Mouse (Mus musculus): Measurements from ENCODE around the gene Clcc1.
"Not testable (repeated sequence)": the region's sequence is repeated elsewhere in the genome, so short reads cannot be mapped to it uniquely, and the experiment has no call there.

Clcc1 gene

GRCm38 (mm10) chr3:108653710-108654379 is at the start of gene Clcc1:
Gene Clcc1, plus strand, starts transcription at chr3:108653913.
- peak; percentile 96 for DNase-seq (ENCODE audit: low spot score in 2 of 2)

DNA sequence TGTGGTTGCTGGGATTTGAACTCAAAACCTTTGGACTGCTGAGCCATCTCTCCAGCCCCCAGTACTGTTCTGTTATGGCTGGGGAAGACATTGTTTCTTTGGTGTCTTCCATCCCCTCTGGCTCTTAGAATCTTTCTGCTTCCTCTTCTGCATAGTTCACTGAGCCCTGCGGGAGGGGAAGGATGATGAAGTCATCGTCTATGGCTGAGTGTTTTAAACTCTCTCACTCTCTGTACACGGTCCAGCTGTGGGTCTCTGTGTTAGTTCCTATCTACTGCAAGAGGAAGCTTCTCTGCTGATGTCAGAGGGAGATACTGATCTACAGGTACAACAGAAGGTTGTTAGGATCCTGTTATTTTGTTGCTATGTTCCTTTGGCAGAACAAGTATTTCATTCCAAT is 44.8 kb upstream of the Clcc1 start:
- DNase-seq (ENCODE audit: low spot score in 2 of 2) = no peak

DNA sequence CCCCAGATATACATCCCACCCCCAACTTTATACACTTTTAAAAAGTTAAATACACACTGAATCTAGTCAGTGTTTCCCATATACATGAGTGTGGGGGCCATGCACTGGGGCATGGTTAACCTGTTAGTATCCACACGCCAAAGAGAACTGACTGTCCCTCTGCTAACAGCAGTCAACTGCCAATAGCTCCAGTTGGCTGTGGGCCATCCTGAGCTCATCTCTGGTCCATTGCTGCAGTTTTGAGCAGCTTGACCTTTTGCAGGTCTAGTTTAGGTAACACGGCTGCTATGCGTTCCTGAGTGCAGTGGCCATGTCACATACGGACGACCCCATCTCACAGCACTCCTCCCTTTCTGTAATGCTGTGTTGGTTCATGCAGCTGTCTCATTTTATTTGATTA is 19.0 kb upstream of the Clcc1 start:
- DNase-seq (ENCODE audit: low spot score in 2 of 2) = no peak

- DNase-seq (ENCODE audit: low spot score in 2 of 2) = no peak
Observed at GRCm38 (mm10) chr3:108639412-108639811, 14.3 kb upstream of the Clcc1 start.

GRCm38 (mm10) chr3:108640998-108641397 is 12.7 kb upstream of the Clcc1 start:
- DNase-seq (ENCODE audit: low spot score in 2 of 2) = peak in 1 of 2 experiments; percentile 40

GRCm38 (mm10) chr3:108644856-108645255 is 8.9 kb upstream of the Clcc1 start:
- DNase-seq (ENCODE audit: low spot score in 2 of 2) = no peak

GRCm38 (mm10) chr3:108646036-108646435 is 7.7 kb upstream of the Clcc1 start:
- DNase-seq (ENCODE audit: low spot score in 2 of 2) = no peak

GRCm38 (mm10) chr3:108647681-108648080 is 6.0 kb upstream of the Clcc1 start:
- not testable (repeated sequence) for DNase-seq (ENCODE audit: low spot score in 2 of 2)

- no peak for DNase-seq (ENCODE audit: low spot score in 2 of 2)
Observed at GRCm38 (mm10) chr3:108652866-108653642, 659 bp upstream of the Clcc1 start.

GRCm38 (mm10) chr3:108654566-108654965 is 853 bp downstream of the Clcc1 start:
- DNase-seq (ENCODE audit: low spot score in 2 of 2) = no peak

GRCm38 (mm10) chr3:108655486-108655885 is 1.8 kb downstream of the Clcc1 start:
- DNase-seq (ENCODE audit: low spot score in 2 of 2) = no peak

DNA sequence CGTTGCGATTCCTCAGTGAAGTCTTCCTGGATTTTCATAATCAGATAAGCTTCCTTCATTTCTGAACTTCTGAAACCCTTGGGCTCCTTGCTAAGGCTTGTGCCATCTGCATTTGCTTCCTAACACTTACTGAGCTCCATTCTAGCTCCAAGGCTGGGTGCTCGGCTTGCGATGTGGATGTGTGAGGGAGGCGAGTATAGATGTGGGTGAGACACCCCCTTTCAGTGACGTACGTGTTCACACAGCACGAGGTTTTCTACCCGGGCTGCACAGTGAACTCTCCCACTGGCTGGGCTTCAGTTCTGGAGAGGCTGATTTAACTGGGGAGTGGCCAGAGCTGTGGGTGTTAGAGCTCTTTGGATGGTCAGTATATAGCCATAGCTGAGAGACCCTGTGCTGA is 4.9 kb downstream of the Clcc1 start:
- DNase-seq (ENCODE audit: low spot score in 2 of 2) = no peak

DNA sequence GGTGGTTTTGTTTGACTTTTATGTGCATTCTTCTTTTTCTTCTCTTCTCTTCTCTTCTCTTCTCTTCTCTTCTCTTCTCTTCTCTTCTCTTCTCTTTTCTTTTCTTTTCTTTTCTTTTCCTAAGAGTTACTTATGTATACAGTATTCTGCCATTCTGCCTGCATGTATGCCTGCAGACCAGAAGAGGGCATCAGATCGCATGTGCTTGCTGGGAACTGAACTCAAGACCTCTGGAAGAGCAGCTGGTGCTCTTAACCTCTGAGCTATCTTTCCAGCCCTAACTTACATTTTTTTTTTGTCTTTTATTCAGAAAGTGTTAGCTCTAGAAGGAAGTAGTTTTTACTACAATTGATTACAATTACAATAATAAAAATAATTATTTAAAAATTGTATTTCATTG is 7.2 kb downstream of the Clcc1 start:
- DNase-seq (ENCODE audit: low spot score in 2 of 2) = no peak

GRCm38 (mm10) chr3:108676616-108677015 is 22.9 kb downstream of the Clcc1 start:
- no peak for DNase-seq (ENCODE audit: low spot score in 2 of 2)

- no peak for DNase-seq (ENCODE audit: low spot score in 2 of 2)
Observed at GRCm38 (mm10) chr3:108681004-108681403, 27.3 kb downstream of the Clcc1 start.

DNA sequence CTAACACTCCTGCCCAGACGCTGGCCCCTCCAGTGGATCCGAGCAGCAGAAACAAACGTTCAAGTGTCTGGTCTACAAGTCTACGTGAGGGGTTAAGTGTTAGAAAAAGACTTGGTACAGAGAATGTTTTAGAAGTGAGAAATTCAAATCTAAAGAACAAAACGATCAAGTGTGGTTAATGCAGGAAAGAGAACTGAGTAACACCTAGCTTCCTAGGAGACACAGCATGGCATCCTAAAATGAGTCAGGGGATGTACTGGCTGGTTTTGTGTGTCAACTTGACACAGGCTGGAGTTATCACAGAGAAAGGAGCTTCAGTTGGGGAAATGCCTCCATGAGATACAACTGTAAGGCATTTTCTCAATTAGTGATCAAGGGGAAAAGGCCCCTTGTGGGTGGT is 29.9 kb downstream of the Clcc1 start:
- not testable (repeated sequence) for DNase-seq (ENCODE audit: low spot score in 2 of 2)

DNA sequence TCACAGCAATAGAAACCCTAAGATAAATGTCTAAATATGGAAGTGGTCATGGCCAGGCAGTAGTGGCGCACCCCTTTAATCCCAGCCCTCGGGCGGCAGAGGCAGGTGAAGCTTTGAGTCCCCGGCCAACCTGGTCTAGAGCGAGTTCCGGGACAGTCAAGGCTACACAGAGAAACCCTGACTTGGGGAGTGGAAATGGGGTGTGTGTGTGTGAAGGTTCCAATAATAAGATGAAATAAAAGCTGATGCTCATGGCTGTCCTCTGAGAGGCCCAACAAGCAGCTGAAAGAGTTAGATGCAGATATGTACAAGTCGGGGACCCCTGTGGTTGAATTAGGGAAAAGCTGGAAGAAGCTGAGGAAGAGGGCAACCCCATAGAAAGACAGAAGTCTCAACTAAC is 32.0 kb downstream of the Clcc1 start:
- DNase-seq (ENCODE audit: low spot score in 2 of 2) = no peak

DNA sequence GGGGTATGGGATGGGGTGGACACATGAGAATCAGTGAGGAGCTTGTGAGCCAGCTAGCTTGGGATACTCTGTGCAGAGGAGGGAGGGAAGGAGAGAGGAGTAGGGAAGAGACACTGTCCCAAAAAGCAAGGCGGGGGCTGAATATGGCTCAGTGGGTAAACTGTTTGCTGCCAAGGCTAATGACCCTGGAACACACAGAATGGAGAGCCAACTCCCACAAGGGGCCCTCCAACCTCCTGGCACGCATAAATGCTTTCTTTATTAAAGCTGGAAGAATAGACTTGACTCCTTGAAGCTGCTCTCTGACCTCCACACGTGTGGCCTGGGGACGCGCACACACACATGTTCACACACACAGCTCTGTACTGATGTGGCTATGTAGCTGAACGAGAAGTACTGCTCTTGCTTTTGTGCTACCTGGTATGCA is 35.3 kb downstream of the Clcc1 start:
- DNase-seq (ENCODE audit: low spot score in 2 of 2) = no peak

DNA sequence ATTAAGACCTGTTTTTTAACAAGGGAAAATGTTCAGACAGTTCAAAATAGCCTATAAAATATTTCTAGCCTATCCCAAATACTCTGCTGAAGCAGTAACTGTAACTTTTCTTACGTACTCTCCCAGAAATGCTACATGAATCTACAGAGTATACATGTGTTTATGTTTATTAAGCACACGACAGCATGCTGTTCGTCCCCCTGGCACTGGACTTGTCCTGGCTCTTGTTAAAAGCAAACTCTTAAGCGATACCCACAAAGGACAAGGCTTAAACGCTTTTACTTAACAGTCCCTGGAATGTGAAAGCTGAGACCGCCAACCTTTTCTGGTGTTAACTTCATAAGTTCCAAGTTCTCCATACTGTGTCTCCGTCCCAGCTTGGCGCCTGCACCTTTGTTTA is 35.7 kb downstream of the Clcc1 start:
- no peak for DNase-seq (ENCODE audit: low spot score in 2 of 2)

DNA sequence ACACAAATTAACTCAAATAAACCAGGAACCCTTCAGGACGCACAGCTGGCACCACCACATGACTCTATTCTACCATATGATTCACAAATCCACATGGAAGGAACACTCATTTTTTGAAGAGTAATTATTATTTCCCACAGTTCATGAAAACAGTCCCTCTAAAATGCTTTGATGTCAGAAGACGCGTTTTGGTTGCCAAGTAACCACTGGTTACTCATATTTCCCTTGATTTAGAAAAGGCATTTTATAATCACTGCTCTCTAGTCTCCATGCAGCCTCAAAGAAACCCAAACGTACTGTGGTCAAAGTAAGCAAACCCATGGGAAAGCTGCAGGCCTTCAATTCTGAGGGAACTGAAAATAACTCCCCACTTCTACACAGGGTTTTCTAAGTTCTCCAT is 36.3 kb downstream of the Clcc1 start:
- DNase-seq (ENCODE audit: low spot score in 2 of 2) = no peak

DNA sequence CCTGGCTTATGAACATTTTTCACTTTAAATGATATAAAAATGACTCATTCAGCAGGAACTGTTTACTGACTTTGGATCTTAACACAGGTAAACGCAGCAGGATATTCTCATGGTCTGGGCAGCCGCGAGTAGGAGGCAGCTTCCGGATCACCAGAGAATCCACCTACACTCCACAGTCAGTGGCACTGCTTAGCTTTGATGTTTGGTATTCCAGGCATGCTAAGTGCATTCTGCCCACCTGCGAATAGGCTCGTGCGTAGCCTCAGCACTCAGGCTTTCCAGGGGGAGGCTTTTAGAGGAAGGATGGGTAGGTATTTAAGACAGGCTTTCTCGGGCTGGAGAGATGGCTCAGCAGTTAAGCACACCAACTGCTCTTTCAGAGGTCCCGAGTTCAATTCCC is 40.6 kb downstream of the Clcc1 start:
- no peak for DNase-seq (ENCODE audit: low spot score in 2 of 2)

DNA sequence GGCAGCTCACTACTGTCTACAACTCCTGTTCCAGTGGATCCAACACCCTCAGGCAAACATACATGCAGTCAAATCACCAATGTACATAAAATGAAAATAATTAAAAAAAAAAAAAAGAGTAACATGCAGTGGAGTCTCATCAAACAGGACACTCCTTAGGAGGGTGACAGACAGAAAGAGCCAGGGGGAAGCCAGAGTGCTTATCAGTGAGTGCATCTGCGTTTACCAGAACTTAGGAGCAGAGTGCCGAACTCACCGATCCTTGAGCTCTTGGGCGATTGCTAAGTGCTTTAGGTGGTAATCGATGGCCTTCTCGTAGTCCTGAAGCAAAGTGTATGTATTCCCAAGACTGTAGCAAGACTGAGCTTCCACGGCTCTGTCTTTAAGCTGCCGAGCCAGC is 44.9 kb downstream of the Clcc1 start:
- no peak for DNase-seq (ENCODE audit: low spot score in 2 of 2)

GRCm38 (mm10) chr3:108699786-108700185 is 46.1 kb downstream of the Clcc1 start:
- DNase-seq (ENCODE audit: low spot score in 2 of 2) = no peak
